Mouse (Mus musculus) neural tube, embryonic 14.5 days (tissue): ENCODE data around the gene Gemin4. TPM values are rescaled to one million over a fixed set of nuclear protein-coding genes. Genes with fewer than 3 reads are reported as not detected.

Experiments used
- ATAC-seq: fragments of 200-750 bp; cut with Nextera tagmentation; 2 replicates; pipeline ENCODE4 v1.8.0; 2017; ENCODE audit warnings: low read depth, mild to moderate bottlenecking, moderate TSS enrichment, moderate library complexity
- H3K27ac ChIP-seq: fragments of 300-500 bp; sonication (generic); 2 replicates; pipeline ENCODE4 v1.5.1; 2014; ENCODE audit warnings: low read depth, mild to moderate bottlenecking, control low read depth, low read length, moderate library complexity, mixed read lengths
- H3K27me3 ChIP-seq: fragments of 300-500 bp; sonication (generic); 2 replicates; pipeline ENCODE4 v1.6.1; 2014; ENCODE audit warnings: low read length; ENCODE audit not compliant: control insufficient read depth, insufficient read depth
- H3K36me3 ChIP-seq: fragments of 300-500 bp; sonication (generic); 2 replicates; pipeline ENCODE4 v1.6.1; 2014; ENCODE audit warnings: low read length, mixed read lengths; ENCODE audit not compliant: control insufficient read depth, insufficient read depth
- H3K4me1 ChIP-seq: fragments of 300-500 bp; sonication (generic); 2 replicates; pipeline ENCODE4 v1.6.1; 2014; ENCODE audit warnings: low read length; ENCODE audit not compliant: control insufficient read depth, insufficient read depth
- H3K4me2 ChIP-seq: fragments of 300-500 bp; sonication (generic); 2 replicates; pipeline ENCODE4 v1.6.1; 2014; ENCODE audit warnings: mild to moderate bottlenecking, low read depth, low read length, control low read depth
- H3K4me3 ChIP-seq: fragments of 300-500 bp; sonication (generic); 2 replicates; pipeline ENCODE4 v1.5.1; 2014; ENCODE audit warnings: low read depth, low read length, control low read depth, mixed read lengths
- H3K9ac ChIP-seq: fragments of 300-500 bp; sonication (generic); replicated peaks from 2 replicates; pipeline ENCODE4 v1.6.1; 2014; ENCODE audit warnings: low read depth, mild to moderate bottlenecking, control low read depth, low read length, mixed read lengths
- H3K9me3 ChIP-seq: fragments of 300-500 bp; sonication (generic); 2 replicates; pipeline ENCODE4 v1.6.1; 2016; ENCODE audit warnings: low read length; ENCODE audit not compliant: control insufficient read depth
- WGBS: fragments of 180-500 bp; shearing (Covaris S2); extraction: QIAGEN DNeasy Blood & Tissue Kit; methylation state at CpG from one replicate; pipeline ENCODE4 v1.1.7; 2014; 5-methylcytosine and 5-hydroxymethylcytosine counted together
- polyA plus RNA-seq: library from polyadenylated mRNA; unstranded; fragments of >200 nt; fragmentation: Nextera tagmentation; extraction: Ambion mirVana; gene quantifications from 2 replicates; pipeline ENCODE4 v1.2.1, GENCODE M21; 2014

The Gemin4 gene
- polyA plus RNA-seq, 1 experiment from 2014 or later, result 16.6 TPM

- peak; percentile 35; the same call in 1 of the 2 replicates for ATAC-seq
- no peak overlapping the region for H3K27ac ChIP-seq
- no peaks in the 10 kb centered on the region for H3K27me3 ChIP-seq
- no peak overlapping the region for H3K4me3 ChIP-seq
- no peak overlapping the region for H3K4me2 ChIP-seq
- H3K9me3 ChIP-seq, result no peaks in the 10 kb centered on the region
- 40% methylated on average over 4 of the region's 4 CpGs for WGBS
- H3K4me1 ChIP-seq, result 0 out of 2 replicates have a peak, but pooled peaks cover 5% of the 10 kb centered on the region
- H3K36me3 ChIP-seq, result peaks cover 16% of the 10 kb centered on the region; the same call in 1 of the 2 replicates
- no peak overlapping the region for H3K9ac ChIP-seq
These were observed 36.4 kb upstream of the Gemin4 start for GRCm38 (mm10) chr11:76253918-76254264.

- no peaks in the 10 kb centered on the region for H3K27me3 ChIP-seq
- peaks cover 16% of the 10 kb centered on the region; the same call in 1 of the 2 replicates for H3K36me3 ChIP-seq
- H3K4me3 ChIP-seq, result no peak overlapping the region
- H3K9me3 ChIP-seq, result no peaks in the 10 kb centered on the region
- 26% methylated on average over 5 of the region's 5 CpGs for WGBS
- no peak overlapping the region for H3K4me2 ChIP-seq
- peak; percentile 84 for ATAC-seq
- 0 out of 2 replicates have a peak, but pooled peaks cover 5% of the 10 kb centered on the region for H3K4me1 ChIP-seq
- no peak overlapping the region for H3K27ac ChIP-seq
- H3K9ac ChIP-seq, result no peak overlapping the region
These were observed 35.9 kb upstream of the Gemin4 start for GRCm38 (mm10) chr11:76253145-76253917.

- H3K36me3 ChIP-seq, result 0 out of 2 replicates have a peak, but pooled peaks cover 12% of the 10 kb centered on the region
- no peak overlapping the region for H3K4me2 ChIP-seq
- 0 out of 2 replicates have a peak, but pooled peaks cover 5% of the 10 kb centered on the region for H3K4me1 ChIP-seq
- no peaks in the 10 kb centered on the region for H3K27me3 ChIP-seq
- H3K9ac ChIP-seq, result no peak overlapping the region
- no peaks in the 10 kb centered on the region for H3K9me3 ChIP-seq
- 57% methylated on average over 3 of the region's 3 CpGs for WGBS
- no peak overlapping the region for H3K27ac ChIP-seq
- H3K4me3 ChIP-seq, result no peak overlapping the region
- ATAC-seq, result no peak
These were observed 34.6 kb upstream of the Gemin4 start for GRCm38 (mm10) chr11:76252036-76252435.

GRCm38 (mm10) chr11:76247239-76247638, 29.8 kb upstream of the Gemin4 start:
- ATAC-seq, result no peak
- Histone ChIP-seq H3K27me3 (no peaks in the 10 kb centered on the region), H3K9ac (no peak overlapping the region), H3K9me3 (no peaks in the 10 kb centered on the region), H3K4me1 (peaks cover 10% of the 10 kb centered on the region), H3K27ac (no peak overlapping the region), H3K4me3 (no peak overlapping the region), H3K36me3 (0 out of 2 replicates have a peak, but pooled peaks cover 12% of the 10 kb centered on the region), H3K4me2 (no peak overlapping the region)
- 50% methylated on average over 2 of the region's 2 CpGs for WGBS

- Histone ChIP-seq H3K27me3 (no peaks in the 10 kb centered on the region), H3K27ac (no peak overlapping the region), H3K4me2 (no peak overlapping the region), H3K9me3 (no peaks in the 10 kb centered on the region), H3K9ac (no peak overlapping the region), H3K36me3 (0 out of 2 replicates have a peak, but pooled peaks cover 12% of the 10 kb centered on the region), H3K4me3 (no peak overlapping the region), H3K4me1 (peaks cover 10% of the 10 kb centered on the region)
- ATAC-seq, result no peak
These were observed 29.0 kb upstream of the Gemin4 start for GRCm38 (mm10) chr11:76246439-76246838.

- no peak; the same call in 1 of the 2 replicates for ATAC-seq
- Histone ChIP-seq H3K9me3 (no peaks in the 10 kb centered on the region), H3K4me1 (peaks cover 10% of the 10 kb centered on the region), H3K36me3 (peaks cover 16% of the 10 kb centered on the region), H3K4me2 (peak overlapping the region; percentile 65), H3K27me3 (no peaks in the 10 kb centered on the region), H3K9ac (peak overlapping the region; percentile 81), H3K4me3 (peak overlapping the region; percentile 88), H3K27ac (peak overlapping the region; percentile 72)
- WGBS, result 3% methylated on average over 34 of the region's 34 CpGs
These were observed 26.5 kb upstream of the Gemin4 start for GRCm38 (mm10) chr11:76243811-76244546.

- Histone ChIP-seq H3K4me2 (peak within 1 kb of the TSS; percentile 65), H3K4me1 (peaks cover 10% of the 10 kb centered on the region), H3K27ac (peak within 1 kb of the TSS; percentile 72), H3K9me3 (no peaks in the 10 kb centered on the region), H3K9ac (peak within 1 kb of the TSS; percentile 81), H3K4me3 (peak within 1 kb of the TSS; percentile 88), H3K36me3 (peaks cover 15% of the 10 kb centered on the region), H3K27me3 (no peaks in the 10 kb centered on the region)
- ATAC-seq, result peak; percentile 87
- WGBS, result under 1% methylated on average over 61 of the region's 61 CpGs
These were observed 25.7 kb upstream of the Gemin4 start, which contains the start of the genes Mrm3 and Glod4 for GRCm38 (mm10) chr11:76242901-76243810. Gene Mrm3 (plus strand): TSS chr11:76243715. Gene Glod4 (minus strand): TSS chr11:76243725.

GRCm38 (mm10) chr11:76239750-76240149, 22.3 kb upstream of the Gemin4 start:
- ATAC-seq, result no peak
- Histone ChIP-seq H3K4me2 (no peak overlapping the region), H3K4me1 (peaks cover 10% of the 10 kb centered on the region), H3K9ac (no peak overlapping the region), H3K27me3 (no peaks in the 10 kb centered on the region), H3K36me3 (peaks cover 24% of the 10 kb centered on the region), H3K9me3 (no peaks in the 10 kb centered on the region), H3K4me3 (no peak overlapping the region), H3K27ac (no peak overlapping the region)
- WGBS, result 98% methylated on average over 2 of the region's 2 CpGs
